Mouse (Mus musculus) heart, adult 2 months (tissue): ENCODE results near the gene Agpat2. TPM values are rescaled to one million over a fixed set of nuclear protein-coding genes. Genes with fewer than 3 reads are reported as not detected.
A peak's percentile ranks its signal among the peaks of the same experiment; 100 is the strongest.

ENCODE experiments used
- DNase-seq, 2 experiments: peaks; one replicate each; pipeline ENCODE4 v3.0.0; 2021
- H3K27ac ChIP-seq: fragments of 200-600 bp; 2 replicates; pipeline ENCODE4 v1.8.1; 2022
- H3K27me3 ChIP-seq: fragments of 200-500 bp; 2 replicates; pipeline ENCODE4 v1.6.1; 2012; ENCODE audit warnings: mild to moderate bottlenecking, low read length, inconsistent platforms, mixed read lengths; ENCODE audit not compliant: control insufficient read depth, insufficient read depth
- H3K36me3 ChIP-seq: fragments of 200-500 bp; 2 replicates; pipeline ENCODE4 v1.6.1; 2012; ENCODE audit warnings: low read length, inconsistent platforms; ENCODE audit not compliant: control insufficient read depth, insufficient read depth
- H3K4me1 ChIP-seq: fragments of 200-500 bp; 2 replicates; pipeline ENCODE4 v1.6.1; 2011; ENCODE audit warnings: low read length; ENCODE audit not compliant: control insufficient read depth, insufficient read depth
- H3K4me3 ChIP-seq: fragments of 200-600 bp; 2 replicates; pipeline ENCODE4 v1.8.1; 2022
- H3K79me2 ChIP-seq: fragments of 200-500 bp; replicated peaks from 2 replicates; pipeline ENCODE4 v1.6.1; 2012; ENCODE audit warnings: mild to moderate bottlenecking, inconsistent platforms, low read length, moderate library complexity, mixed read lengths; ENCODE audit not compliant: control insufficient read depth, insufficient read depth
- H3K9ac ChIP-seq: fragments of 200-500 bp; 2 replicates; pipeline ENCODE4 v1.6.1; 2012; ENCODE audit warnings: low read depth, mild to moderate bottlenecking, control low read depth, inconsistent platforms, low read length, mixed read lengths
- CTCF ChIP-seq: fragments of 200-600 bp; IDR thresholded peaks from 2 replicates; pipeline ENCODE4 v1.8.1; 2022; ENCODE audit warnings: antibody characterized with exemption, mild to moderate bottlenecking, moderate library complexity
- EP300 ChIP-seq: fragments of 200-500 bp; IDR thresholded peaks from 2 replicates; pipeline ENCODE4 v1.6.1; 2011; ENCODE audit warnings: low read depth, low read length, control low read depth; ENCODE audit not compliant: insufficient read depth
- POLR2A ChIP-seq: fragments of 200-500 bp; IDR thresholded peaks from 2 replicates; pipeline ENCODE4 v1.6.1; 2011; ENCODE audit warnings: mild to moderate bottlenecking, low read depth, low read length, control low read depth; ENCODE audit not compliant: insufficient read depth
- WGBS: fragments of 180-500 bp; shearing (Covaris S2); methylation state at CpG from one replicate; pipeline ENCODE4 v1.1.7; 2018; 5-methylcytosine and 5-hydroxymethylcytosine counted together
- intact Hi-C: fragments of 180-260 bp; cut with DNase I; formaldehyde crosslinking; loops from one replicate; pipeline ENCODE4 v1.15.1; 2025
- polyA plus RNA-seq: library from polyadenylated mRNA; depleted of rRNA; stranded (reverse); fragments of >200 nt; gene quantifications from 2 replicates; pipeline ENCODE4 v1.2.3, GENCODE M21; 2012
- total RNA-seq, 2 experiments: library from RNA; stranded (reverse); gene quantifications; 2 replicates each; pipeline ENCODE4 v1.2.3; 2021

Gene Agpat2
- total and polyA plus RNA-seq, 3 experiments, result 52.8 to 142 (median 59.2) TPM

DNA sequence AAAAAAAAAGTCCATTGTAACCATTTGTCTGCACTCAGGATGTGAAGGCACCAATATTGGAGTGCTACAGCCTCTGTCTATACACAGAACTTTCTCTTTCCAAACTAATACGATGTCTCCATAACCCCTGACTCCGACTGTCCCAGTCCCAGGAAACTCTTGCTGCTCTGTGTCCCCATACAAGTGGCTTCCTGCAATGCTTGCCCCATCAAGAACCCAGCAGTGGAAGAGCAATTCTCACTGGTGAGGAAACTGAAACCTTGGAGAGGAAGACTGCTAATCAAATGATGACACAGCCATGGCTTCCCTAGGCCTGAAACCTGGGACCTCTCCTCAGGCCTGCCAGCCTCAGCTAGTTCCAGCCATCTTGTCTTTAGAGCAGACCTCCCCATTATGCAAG is 6.4 kb downstream of the Agpat2 start:
- Histone ChIP-seq H3K4me3 (no peak overlapping the region), H3K9ac (no peak overlapping the region)
- intact Hi-C loops, result no loop called here

GRCm38 (mm10) chr2:26596898-26597297 is 7.3 kb downstream of the Agpat2 start:
- H3K27ac ChIP-seq, result no peak overlapping the region
- H3K4me3 ChIP-seq, result no peak overlapping the region
- no peak for DNase-seq
- H3K79me2 ChIP-seq, result no peaks in the 10 kb centered on the region
- intact Hi-C loops, result no loop called here
- H3K36me3 ChIP-seq, result peaks cover 3% of the 10 kb centered on the region; the same call in 1 of the 2 replicates
- WGBS, result 86% methylated on average over 3 of the region's 3 CpGs
- TF ChIP-seq CTCF (no peak), EP300 (no peak), POLR2A (no peak; the same call in 1 of the 2 replicates)
- H3K27me3 ChIP-seq, result no peaks in the 10 kb centered on the region
- no peaks in the 10 kb centered on the region; the same call in 1 of the 2 replicates for H3K4me1 ChIP-seq
- H3K9ac ChIP-seq, result no peak overlapping the region

More for the DNA sequence above, 6.4 kb downstream of the Agpat2 start:
- Histone ChIP-seq H3K27me3 (no peaks in the 10 kb centered on the region), H3K27ac (no peak overlapping the region), H3K4me1 (no peaks in the 10 kb centered on the region; the same call in 1 of the 2 replicates), H3K79me2 (no peaks in the 10 kb centered on the region), H3K36me3 (no peaks in the 10 kb centered on the region)
- no peak for TF ChIP-seq POLR2A
- no peak for TF ChIP-seq EP300
- TF ChIP-seq CTCF, result no peak
- WGBS, result 51% methylated on average over 2 of the region's 2 CpGs
- no peak for DNase-seq

GRCm38 (mm10) chr2:26595725-26596435 is 8.3 kb downstream of the Agpat2 start:
- H3K9ac ChIP-seq, result no peak overlapping the region
- no peaks in the 10 kb centered on the region for H3K27me3 ChIP-seq
- H3K79me2 ChIP-seq, result no peaks in the 10 kb centered on the region
- no peak overlapping the region for H3K4me3 ChIP-seq
- TF ChIP-seq EP300 (0 out of 2 replicates have a peak, but pooled peaks have one; percentile 3), POLR2A (no peak; the same call in 1 of the 2 replicates), CTCF (no peak)
- DNase-seq, result peak in 1 of 2 experiments; percentile 31
- H3K4me1 ChIP-seq, result no peaks in the 10 kb centered on the region; the same call in 1 of the 2 replicates
- no peak overlapping the region for H3K27ac ChIP-seq
- peaks cover 5% of the 10 kb centered on the region; the same call in 1 of the 2 replicates for H3K36me3 ChIP-seq
- intact Hi-C loops, result no loop called here
- 52% methylated on average over 11 of the region's 11 CpGs for WGBS

- WGBS, result 57% methylated on average over 6 of the region's 6 CpGs
- H3K79me2 ChIP-seq, result no peaks in the 10 kb centered on the region
- no peaks in the 10 kb centered on the region for H3K27me3 ChIP-seq
- H3K4me1 ChIP-seq, result no peaks in the 10 kb centered on the region; the same call in 1 of the 2 replicates
- intact Hi-C loops, result no loop called here
- H3K4me3 ChIP-seq, result no peak overlapping the region
- H3K36me3 ChIP-seq, result peaks cover 5% of the 10 kb centered on the region; the same call in 1 of the 2 replicates
- TF ChIP-seq EP300 (peak; percentile 4; the same call in 1 of the 2 replicates), POLR2A (peak; percentile 49), CTCF (no peak)
- no peak overlapping the region for H3K9ac ChIP-seq
- H3K27ac ChIP-seq, result no peak overlapping the region
- peak; percentile 51 to 55 for DNase-seq
Measured at GRCm38 (mm10) chr2:26594934-26595724, 9.1 kb downstream of the Agpat2 start.

DNA sequence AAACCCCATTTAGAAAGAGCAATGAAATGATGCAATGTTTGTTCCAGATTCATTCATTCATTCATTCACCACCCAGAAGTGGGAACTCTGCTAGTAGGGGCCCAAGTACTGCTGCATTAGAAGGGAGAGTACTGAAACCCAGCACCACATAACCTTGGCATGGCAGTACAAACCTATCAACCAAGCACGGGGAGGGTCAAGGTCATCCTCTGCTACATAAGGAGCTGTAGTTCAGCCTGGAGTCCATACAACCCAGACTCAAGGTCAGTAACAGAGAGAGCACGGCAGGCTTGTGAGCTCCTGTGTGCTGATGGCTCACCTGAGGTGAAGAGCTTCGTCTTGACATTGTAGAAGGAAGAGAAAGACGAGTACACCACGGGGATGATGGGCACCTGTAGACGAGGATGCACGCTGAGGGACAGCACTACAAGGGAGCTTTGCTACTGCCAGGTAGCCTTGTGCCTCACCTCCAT is 9.7 kb downstream of the Agpat2 start:
- H3K4me3 ChIP-seq, result no peak overlapping the region
- H3K4me1 ChIP-seq, result no peaks in the 10 kb centered on the region; the same call in 1 of the 2 replicates
- no peak overlapping the region for H3K9ac ChIP-seq
- no peaks in the 10 kb centered on the region for H3K79me2 ChIP-seq
- TF ChIP-seq EP300, result no peak
- peak; percentile 80 for TF ChIP-seq POLR2A
- WGBS, result 54% methylated on average over 7 of the region's 7 CpGs
- peaks cover 5% of the 10 kb centered on the region; the same call in 1 of the 2 replicates for H3K36me3 ChIP-seq
- intact Hi-C loops, result no loop called here
- no peaks in the 10 kb centered on the region for H3K27me3 ChIP-seq
- no peak overlapping the region for H3K27ac ChIP-seq
- no peak for DNase-seq
